Mouse (Mus musculus) regulatory T cell (primary cell): ENCODE measurements around the gene Slc17a5.
"Not testable (repeated sequence)": the region's sequence is repeated elsewhere in the genome, so short reads cannot be mapped to it uniquely, and the experiment has no call there.

Experiments
- in situ Hi-C: fragments of 300-600 bp; cut with MboI, MseI; formaldehyde crosslinking; loops from one replicate; pipeline ENCODE4 v1.15.1; 2025; ENCODE audit warnings: high pct_unique_total_duplicates

Gene Slc17a5

DNA sequence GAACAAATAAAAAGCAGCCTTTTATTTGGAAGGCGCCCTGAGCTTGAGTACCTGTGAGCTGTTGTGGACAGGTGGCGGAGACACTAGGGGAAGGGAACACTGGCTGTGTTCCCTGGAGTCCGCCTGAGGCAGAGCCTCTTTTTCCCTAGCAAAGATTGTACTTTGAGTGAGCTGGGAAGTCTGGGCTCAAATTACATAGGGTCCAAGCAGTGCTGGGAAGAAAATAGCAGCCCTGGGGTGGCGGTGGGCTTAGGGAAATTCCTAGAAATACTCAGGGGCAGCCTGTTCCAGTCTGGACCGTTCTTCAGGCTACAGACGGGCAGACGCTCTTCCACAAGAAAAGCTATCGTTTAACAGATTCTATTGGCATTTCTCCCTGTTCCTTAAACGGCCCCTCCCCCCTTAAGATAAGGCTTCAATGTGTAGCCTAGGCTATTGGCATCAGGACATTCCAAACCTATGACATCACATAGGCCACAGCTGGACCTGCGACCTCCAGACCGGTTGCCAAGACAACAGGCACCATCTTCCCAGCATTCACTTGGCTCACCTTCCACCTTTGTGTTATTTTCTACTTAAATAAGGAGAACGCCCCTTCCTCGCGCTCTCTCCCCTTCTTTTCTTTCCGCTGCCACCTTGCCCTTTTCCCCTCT lies 67.6 kb downstream of the Slc17a5 start:
- in situ Hi-C loops, result loop anchor here (5.0 to 10.0 kb wide), 2 partner anchors 38 to 75 kb away; partner anchors contain the start of genes Cgas, Gm17324 and Mto1

DNA sequence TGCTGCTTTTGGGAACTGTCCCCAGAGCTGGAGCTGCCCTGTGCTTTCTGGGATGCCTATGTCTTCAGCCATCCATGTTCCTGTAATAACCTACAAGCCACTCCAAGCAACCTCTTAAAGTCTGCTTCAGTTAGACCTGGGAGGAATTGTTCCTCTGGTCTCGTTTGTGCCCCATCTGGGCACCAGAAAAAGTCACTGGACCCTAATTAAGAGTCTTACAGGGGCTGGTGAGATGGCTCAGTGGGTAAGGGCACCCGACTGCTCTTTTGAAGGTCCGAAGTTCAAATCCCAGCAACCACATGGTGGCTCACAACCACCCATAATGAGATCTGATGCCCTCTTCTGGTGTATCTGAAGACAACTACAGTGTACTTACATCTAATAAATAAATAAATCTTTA lies 70.6 kb downstream of the Slc17a5 start:
- in situ Hi-C loops, result not testable (repeated sequence)

DNA sequence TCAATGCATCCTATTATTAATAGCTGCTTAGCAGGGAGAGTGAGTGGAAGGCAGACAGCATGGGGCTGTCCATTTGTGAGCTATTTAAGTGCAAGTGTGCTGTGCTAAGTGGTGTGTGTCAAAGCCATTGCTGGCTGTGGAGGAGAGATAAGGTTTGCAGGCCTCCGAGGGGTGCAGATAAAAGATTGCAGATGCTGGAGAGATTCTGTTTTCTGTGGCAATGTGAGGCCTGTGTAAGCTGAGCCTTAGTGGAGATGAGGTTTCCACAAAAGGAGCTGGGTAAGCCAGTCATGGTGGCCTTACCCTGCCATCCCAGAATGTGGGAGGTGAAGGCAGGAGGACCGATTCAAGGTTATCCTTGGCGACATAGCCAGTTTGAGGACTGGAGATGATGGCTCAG lies 71.7 kb downstream of the Slc17a5 start:
- in situ Hi-C loops, result no loop called here

DNA sequence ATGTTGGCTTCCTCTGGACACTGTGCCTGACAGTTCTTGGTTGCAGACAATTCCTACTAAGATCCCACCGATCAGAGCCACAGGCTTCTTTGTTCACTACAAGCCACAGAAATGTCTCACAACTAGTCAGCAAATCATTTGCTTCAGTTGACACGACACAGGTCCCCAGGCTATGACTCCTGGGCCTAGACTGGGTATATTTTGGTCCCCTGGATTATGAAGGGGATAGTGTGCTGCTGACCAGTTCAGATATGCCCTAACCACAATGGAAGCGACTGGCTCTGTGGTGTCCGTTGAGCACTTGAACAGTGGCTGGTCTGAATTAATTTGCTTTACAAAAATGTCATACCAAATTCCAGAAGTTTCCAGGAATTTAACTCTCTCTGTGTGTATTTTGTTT lies 73.2 kb downstream of the Slc17a5 start:
- in situ Hi-C loops, result no loop called here

DNA sequence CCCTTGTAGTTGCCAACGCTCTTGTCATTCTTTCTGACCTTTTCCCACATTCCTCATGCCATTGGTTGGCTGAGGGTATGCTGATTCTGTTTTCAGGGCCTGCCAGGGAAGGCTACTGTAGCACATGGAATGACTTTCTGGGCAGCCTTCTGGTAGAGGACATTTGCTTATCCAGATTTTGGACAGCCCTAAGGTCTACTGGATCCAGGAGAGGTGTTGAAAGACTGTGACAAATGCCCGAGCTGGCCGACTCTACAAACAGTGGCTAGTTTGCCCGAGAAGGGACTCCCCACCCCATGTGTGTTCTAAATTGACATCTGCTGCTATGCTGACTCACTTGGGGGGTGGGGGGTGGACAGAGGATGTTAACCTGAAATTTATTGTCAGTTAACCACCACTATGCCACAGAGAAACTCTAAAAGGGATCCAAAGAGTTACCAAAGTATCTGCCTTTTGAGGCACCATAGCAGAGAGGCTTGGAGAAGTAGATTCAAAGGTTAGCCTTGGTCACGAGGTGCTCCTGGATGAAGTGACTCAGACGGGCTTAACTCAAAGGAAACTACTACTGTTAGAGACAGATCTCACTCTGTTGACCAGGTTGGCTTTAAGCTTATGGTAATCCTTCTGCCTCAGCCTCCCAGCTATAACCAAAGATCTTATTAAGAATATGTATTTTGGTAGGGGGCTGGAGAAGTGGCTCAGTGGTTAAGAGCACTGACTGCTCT lies 73.9 kb downstream of the Slc17a5 start:
- in situ Hi-C loops, result no loop called here

DNA sequence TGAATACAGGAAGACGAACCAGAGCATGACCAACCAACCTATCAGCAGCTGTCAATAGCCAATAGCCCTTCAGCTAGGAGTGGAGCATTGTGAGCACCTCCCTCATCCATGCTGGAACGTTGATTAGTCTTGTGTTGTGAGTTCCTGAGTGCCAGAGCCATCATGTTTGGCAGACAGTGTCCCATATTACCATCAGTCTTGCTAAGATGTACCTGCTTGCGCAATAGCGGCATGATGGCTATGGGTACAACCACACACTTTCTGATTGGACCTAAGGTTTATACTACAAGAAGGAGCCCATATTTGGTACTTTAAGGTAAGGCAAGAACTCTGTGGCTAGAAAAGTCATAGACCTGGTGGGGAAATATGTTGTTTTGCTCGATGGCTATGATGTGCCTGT lies 76.1 kb downstream of the Slc17a5 start:
- in situ Hi-C loops, result no loop called here

DNA sequence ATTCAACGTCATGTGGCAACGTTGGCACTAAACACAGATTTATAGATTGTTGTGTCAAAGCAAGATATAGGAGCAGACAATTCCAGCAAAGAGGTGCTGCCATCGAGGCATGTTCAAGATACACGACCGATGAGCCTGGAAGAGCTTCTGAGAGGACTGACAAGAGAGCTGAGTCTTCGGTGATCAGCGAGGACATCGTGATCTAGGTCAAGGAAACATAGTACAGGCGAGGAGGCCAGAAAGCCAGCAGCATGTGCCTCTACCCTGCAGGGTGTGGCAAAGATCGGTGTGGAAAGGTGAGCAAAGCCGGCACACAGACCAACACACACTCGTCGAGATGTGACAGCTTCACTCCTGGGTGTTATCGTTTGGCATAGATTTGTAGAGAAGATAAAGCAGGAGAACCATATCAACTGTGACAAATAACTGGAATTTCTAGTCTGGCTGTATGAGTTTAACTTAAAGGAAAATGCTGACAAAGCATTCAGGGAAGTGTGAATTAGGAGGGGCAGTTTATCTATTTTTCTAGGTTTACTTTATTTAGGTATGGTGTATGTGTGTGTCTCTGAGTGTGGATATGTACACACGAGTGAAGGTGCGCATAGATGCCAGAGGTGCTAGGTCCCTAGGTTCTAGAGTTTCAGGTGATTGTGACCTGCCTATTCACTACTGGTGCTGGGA lies 79.6 kb downstream of the Slc17a5 start:
- in situ Hi-C loops, result no loop called here

DNA sequence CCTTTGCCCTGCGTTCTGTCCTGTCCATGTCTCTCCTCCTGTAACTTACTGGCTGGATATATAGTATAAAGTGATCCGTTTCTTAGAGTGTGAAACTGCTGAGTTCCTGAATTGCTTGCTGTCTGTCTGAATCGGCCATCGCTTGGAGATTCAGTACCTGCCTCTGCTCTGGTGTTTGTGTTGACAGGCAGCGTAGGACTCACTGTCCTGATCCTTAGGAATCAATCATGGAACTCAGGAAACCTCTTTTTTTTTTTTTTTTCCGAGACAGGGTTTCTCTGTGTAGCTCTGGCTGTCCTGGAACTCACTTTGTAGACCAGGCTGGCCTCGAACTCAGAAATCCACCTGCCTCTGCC lies 81.1 kb downstream of the Slc17a5 start:
- in situ Hi-C loops, result no loop called here

DNA sequence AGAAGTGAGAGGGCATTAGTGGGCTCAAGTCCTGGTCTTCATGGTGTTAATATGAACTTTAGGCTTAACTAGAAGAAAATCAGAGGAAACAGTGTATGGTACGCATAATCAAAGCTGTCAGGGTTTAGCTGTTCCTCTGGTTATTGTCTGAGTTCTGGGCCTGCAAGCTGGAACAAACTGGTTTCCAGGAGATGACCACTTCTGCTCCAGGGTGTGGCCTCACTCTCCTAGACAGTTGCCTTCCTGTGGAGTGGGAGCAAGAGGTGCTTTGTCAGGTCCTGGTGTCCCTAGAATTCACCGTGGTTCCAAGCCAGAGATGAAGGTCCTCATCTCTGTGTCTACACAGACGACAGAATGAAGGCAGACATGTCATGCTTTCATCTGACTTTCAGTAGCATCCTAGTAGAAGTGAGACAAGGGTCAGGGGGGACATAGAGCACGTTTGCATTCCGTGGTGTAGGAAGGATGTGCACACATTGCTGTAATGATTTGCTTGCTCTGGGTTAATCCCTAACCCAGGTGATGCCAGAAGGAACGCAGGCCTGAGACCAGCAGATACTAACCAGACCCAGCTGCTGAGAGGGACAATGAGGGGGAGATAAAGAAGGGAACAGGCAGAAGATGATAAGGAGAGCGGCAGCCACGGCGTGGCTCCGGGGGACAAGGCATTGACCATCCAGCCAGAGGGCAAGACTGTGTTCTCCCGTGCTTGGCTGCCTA lies 81.7 kb downstream of the Slc17a5 start:
- in situ Hi-C loops, result no loop called here

DNA sequence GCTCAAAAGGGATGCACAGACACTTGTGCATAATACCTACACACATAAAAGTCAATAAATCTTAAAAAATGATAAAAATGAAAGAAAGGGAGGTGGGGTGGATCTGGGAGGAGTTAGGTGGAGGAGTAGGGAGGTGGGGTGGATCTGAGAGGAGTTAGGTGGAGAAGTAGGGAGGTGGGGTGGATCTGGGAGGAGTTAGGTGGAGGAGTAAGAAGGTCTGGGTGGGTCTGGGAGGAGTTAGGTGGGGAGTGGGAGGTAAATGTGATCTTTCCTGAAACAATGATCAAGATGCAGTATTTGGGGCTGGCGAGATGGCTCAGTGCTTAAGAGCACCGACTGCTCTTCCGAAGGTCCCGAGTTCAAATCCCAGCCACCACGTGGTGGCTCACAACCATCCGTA lies 82.6 kb downstream of the Slc17a5 start:
- in situ Hi-C loops, result no loop called here

DNA sequence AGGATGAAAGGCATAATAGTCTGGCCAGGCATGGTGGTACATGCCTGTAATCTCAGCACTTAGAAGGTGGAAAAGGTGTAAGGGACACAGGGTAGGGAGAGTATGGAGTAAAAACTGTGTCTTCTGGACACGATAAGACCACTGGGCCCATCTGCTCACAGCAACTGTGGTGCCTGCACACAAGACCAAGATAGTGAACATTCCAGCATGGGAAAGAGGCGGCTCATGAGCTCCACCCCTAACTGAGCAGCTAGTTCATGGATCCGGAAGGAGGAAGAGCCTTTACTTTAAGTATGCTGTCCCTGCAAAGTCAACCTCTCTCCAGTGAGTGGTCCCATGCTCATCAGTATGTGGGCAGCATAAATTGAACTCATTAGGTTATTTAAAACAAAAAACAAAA lies 83.2 kb downstream of the Slc17a5 start:
- in situ Hi-C loops, result no loop called here

DNA sequence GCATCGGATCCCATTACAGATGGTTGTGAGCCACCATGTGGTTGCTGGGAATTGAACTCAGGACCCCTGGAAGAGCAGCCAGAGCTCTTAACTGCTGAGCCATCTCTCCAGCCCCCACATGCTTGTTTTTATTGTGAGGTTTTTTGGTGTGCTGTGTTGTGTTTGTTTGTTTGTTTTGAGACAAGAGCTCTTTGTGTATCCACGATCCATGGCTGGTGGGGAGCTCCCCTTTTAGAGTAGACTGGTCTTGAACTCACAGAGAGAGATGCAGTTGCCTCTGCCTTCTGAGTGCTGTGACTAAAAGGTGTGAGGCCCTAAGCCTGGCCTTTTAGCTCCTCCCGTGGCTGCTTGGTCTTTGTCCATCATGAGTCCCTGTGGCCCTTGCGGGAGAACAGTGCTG lies 83.7 kb downstream of the Slc17a5 start:
- in situ Hi-C loops, result no loop called here

DNA sequence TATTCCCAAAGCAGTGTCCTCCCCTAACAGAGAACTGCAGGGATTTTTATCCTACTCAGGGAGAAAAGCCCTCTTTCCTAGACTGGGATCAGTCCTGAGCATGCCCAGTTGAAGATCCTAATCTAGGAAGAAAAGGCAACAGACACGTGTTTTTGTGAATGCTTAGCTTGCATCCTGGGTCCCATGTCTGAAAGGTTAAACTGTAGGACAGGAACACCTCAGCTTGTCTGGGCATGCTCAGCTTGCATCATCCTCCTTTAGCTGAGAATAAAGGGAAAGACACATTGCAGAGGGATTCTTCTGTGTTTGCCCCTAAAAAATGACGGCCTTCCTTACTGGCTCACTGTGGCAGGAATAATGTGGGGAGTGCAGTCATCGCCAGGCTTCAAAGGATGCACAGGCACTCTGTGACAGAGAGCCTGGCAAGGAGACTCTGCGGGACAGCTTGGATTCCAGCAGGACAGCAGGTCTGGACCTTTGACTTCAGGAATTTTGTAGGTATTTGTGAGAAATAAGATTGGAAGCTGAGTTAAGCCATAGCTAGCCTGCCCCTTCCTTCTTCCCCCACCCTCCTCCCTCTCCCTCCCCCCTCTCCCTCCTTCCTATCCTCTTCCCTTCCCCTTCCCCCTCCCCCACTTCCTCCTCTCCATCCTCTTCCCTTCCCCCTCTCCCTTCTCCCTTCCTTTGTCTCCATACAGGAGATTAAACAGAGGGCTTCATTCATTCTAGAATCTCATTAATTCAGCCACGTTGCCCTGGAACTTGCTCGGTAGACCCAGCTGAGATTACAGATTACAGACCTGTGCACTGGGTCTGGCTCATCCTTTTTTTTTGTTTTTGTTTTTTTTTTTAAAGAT lies 84.4 kb downstream of the Slc17a5 start:
- in situ Hi-C loops, result no loop called here

DNA sequence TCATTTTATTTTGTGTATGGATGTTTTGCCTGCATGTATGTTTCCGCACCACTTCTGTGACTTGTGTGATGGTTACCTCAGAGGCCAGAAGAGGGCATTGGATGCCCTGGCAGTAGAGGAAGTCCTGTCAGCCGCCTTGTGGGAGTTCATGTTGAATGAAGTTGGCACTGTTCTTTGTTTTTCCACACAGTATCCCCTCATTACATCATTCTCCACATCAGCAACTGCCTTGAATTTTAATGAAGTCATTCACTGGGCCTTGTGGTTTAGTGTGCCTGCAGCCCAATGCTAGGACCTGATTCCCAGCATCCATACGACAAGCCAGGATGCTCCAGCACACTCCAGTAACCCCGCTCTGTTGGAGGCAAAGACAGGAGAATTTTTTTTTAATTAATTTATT lies 86.6 kb downstream of the Slc17a5 start:
- in situ Hi-C loops, result no loop called here

DNA sequence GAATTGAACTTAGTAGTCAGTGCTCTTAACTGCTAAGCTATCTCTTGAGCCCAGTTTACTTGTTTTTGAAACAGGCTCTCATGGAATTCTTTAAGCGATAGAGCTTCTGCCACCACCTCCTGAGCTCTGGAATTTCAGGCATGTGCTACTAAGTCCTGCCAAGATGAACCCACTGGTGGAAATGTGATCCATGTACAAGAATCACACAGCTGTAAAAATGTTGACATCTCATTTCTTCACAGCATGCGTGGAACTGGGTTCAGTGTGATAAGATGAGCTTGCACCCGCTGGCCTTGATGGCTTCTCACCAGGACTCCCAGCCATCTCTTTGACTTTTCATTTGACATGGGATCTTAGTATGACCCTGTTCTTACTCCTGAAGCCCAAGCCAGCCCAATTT lies 87.5 kb downstream of the Slc17a5 start:
- in situ Hi-C loops, result no loop called here

DNA sequence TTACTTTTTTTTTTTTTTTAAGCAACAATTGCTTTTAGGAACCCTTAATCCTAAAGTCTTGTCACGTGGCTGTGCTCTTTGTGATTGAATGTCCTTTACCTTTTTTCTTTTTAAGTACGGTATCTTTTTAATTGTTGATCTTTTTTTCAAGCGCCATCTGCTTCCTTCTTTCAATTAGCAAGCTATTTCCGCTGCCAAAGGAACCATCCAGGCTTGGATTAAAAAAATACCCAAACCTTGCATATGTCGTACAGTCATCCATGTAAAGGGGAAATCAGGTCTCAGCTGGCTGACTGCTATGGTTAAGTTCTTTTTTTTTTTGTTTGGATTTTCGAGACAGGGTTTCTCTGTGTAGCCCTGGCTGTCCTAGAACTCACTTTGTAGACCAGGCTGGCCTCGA lies 94.7 kb downstream of the Slc17a5 start:
- in situ Hi-C loops, result no loop called here

DNA sequence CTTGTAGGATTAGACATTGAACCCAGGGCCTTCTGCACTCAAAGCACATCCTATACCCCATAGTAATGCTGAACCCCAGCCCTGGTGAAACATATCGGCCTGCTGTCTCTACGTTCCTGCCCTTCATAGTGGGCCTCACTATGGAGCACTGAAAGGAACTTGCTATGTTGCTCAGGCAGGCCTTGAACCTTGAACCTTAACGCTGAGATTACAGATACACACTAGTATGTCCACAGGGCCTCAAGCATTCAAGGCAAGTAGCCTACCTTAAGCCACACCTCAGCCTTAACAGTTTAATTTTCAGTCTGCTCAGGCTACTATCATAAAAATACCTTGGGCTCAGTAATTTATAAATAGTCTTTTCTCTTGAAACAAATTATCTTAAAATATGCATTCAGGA lies 95.6 kb downstream of the Slc17a5 start:
- in situ Hi-C loops, result no loop called here

DNA sequence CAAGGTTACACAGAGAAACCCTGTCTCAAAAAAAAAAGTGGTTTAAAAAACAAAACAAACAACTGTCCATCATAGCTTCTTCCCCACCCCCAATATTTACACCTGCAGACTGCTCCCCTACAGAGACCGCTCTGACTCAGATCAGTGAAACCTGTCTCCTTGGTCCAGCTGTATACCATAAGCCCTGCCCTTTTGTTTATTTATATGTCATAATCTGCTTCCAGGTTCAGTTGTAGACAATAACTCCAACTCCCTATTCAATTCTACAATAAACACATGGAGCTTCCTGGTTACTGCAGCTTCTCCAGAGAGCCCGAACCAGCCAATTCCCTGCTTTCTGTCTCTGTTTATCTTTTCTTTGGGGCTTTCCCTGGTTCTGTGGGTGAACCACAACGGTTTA lies 96.7 kb downstream of the Slc17a5 start:
- in situ Hi-C loops, result no loop called here

DNA sequence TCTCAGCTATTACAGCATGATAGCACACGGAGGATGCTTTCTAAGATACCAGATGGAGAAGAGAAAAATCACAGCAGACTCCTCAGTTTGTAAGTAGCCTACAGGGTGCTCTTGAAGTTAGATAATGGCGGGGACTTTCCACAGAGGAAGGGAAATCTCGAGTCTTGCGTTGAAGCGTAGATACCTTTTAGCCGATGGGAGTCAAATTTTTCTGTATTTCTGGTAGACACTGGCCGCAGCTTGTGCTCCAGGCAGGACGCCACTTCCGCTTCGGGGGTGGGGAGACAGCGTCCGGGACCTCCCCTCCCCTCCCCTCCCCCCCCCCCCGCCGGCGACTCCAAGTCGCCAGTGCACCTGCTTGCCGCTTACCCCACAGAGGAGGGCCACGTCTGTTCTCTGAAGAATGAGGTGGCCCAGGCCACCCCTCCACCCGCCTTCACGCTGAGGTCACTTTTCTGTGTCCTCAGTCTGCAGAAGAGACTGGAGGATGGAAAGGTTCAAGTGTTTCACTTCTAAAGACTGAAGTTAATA lies 98.9 kb downstream of the Slc17a5 start, which contains the start of gene Eef1a1:
Eef1a1 (minus strand) TSS at position 262 of the 531 bp plus-strand sequence.
- in situ Hi-C loops, result no loop called here

DNA sequence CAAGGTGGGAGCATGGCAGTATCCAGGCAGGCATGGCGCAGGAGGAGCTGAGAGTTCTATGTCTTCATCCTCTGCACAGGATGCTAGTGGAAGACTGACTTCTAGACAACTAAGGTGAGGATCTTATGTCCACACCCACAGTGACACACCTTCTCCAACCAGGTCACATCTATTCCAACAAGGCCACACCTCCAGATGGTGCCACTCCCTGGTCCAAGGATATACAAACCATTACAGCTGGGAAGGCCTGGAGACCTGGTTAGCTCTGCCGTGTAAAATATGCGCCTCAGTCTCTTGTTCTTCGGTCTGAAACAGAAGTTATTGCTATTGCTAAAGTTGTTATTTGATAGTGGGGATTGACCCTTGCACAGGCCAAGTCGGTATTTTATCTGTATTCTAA lies 99.8 kb downstream of the Slc17a5 start:
- in situ Hi-C loops, result not testable (repeated sequence)
